Mouse (Mus musculus) CH12.LX (cell line): ENCODE results near the gene Bspry.

Experiments used
- CHD1 ChIP-seq: IDR thresholded peaks from 2 replicates; pipeline ENCODE4 v1.6.1; 2012; ENCODE audit warnings: low read depth, low read length, improper control_type of control experiment, inconsistent platforms
- POLR2A ChIP-seq: IDR thresholded peaks from 2 replicates; pipeline ENCODE4 v1.6.1; 2011; ENCODE audit warnings: low read depth, mild to moderate bottlenecking, improper control_type of control experiment, low read length
- TCF12 ChIP-seq: IDR thresholded peaks from 2 replicates; pipeline ENCODE4 v1.6.1; 2014; ENCODE audit warnings: low read depth, mild to moderate bottlenecking, inconsistent platforms, low read length, improper control_type of control experiment

- no peak for TF ChIP-seq TCF12
- no peak for TF ChIP-seq CHD1
- no peak for TF ChIP-seq POLR2A
Observed at GRCm38 (mm10) chr4:62543782-62544181, 63.9 kb downstream of the Bspry start.
